Mouse (Mus musculus) liver, embryonic 11.5 days (tissue): ENCODE measurements around the gene Morn1. TPM values are rescaled to one million over a fixed set of nuclear protein-coding genes. Genes with fewer than 3 reads are reported as not detected.

Experiments used
- ATAC-seq: fragments of 200-750 bp; cut with Nextera tagmentation; replicated peaks from 2 replicates; pipeline ENCODE4 v1.8.0; 2017; ENCODE audit warnings: moderate number of reproducible peaks, mild to moderate bottlenecking, moderate TSS enrichment, moderate library complexity; ENCODE audit not compliant: low FRiP score
- DNase-seq: peaks from one replicate; pipeline ENCODE4 v3.0.0-alpha.2; 2017; ENCODE audit warnings: low spot score
- H3K27ac ChIP-seq: fragments of 300-500 bp; sonication (generic); 2 replicates; pipeline ENCODE4 v1.5.1; 2014; ENCODE audit warnings: mild to moderate bottlenecking, low read depth, low read length, control low read depth
- H3K27me3 ChIP-seq: fragments of 300-500 bp; sonication (generic); replicated peaks from 2 replicates; pipeline ENCODE4 v1.6.1; 2014; ENCODE audit warnings: low read length, mixed read lengths; ENCODE audit not compliant: control insufficient read depth, insufficient read depth
- H3K36me3 ChIP-seq: fragments of 300-500 bp; sonication (generic); 2 replicates; pipeline ENCODE4 v1.6.1; 2014; ENCODE audit warnings: mild to moderate bottlenecking, low read length, moderate library complexity, mixed read lengths; ENCODE audit not compliant: control insufficient read depth, insufficient read depth
- H3K4me1 ChIP-seq: fragments of 300-500 bp; sonication (generic); replicated peaks from 2 replicates; pipeline ENCODE4 v1.6.1; 2014; ENCODE audit warnings: low read length, mixed read lengths; ENCODE audit not compliant: control insufficient read depth, insufficient read depth
- H3K4me2 ChIP-seq: fragments of 300-500 bp; sonication (generic); 2 replicates; pipeline ENCODE4 v1.6.1; 2014; ENCODE audit warnings: mild to moderate bottlenecking, control low read depth, moderate library complexity
- H3K4me3 ChIP-seq: fragments of 300-500 bp; sonication (generic); 2 replicates; pipeline ENCODE4 v1.5.1; 2014; ENCODE audit warnings: low read depth, low read length, control low read depth
- H3K9ac ChIP-seq: fragments of 300-500 bp; sonication (generic); 2 replicates; pipeline ENCODE4 v1.6.1; 2014; ENCODE audit warnings: low read depth, low read length, control low read depth
- H3K9me3 ChIP-seq: fragments of 300-500 bp; sonication (generic); 2 replicates; pipeline ENCODE4 v1.6.1; 2016; ENCODE audit warnings: low read length, inconsistent platforms, mixed read lengths; ENCODE audit not compliant: control insufficient read depth
- WGBS: fragments of 180-500 bp; shearing (Covaris S2); extraction: QIAGEN DNeasy Blood & Tissue Kit; methylation state at CpG from one replicate; pipeline ENCODE4 v1.1.7; 2014; 5-methylcytosine and 5-hydroxymethylcytosine counted together
- polyA plus RNA-seq: library from polyadenylated mRNA; unstranded; fragments of >200 nt; fragmentation: Nextera tagmentation; extraction: Ambion mirVana; gene quantifications from 2 replicates; pipeline ENCODE4 v1.2.1, GENCODE M21; 2014

Morn1 gene
- polyA plus RNA-seq, 1 experiment from 2014 or later, result 3.5 TPM

- H3K4me3 ChIP-seq, result no peak overlapping the region
- no peaks in the 10 kb centered on the region for H3K36me3 ChIP-seq
- H3K4me2 ChIP-seq, result no peak overlapping the region
- DNase-seq (no peak), ATAC-seq (no peak)
- H3K27me3 ChIP-seq, result no peaks in the 10 kb centered on the region
- H3K9me3 ChIP-seq, result no peaks in the 10 kb centered on the region
- H3K4me1 ChIP-seq, result no peaks in the 10 kb centered on the region
- WGBS, result 80% methylated on average over 5 of the region's 5 CpGs
- H3K27ac ChIP-seq, result no peak overlapping the region
- H3K9ac ChIP-seq, result no peak overlapping the region
Measured at GRCm38 (mm10) chr4:155142836-155143235, 56.5 kb downstream of the Morn1 start.

GRCm38 (mm10) chr4:155143411-155143810, 57.0 kb downstream of the Morn1 start:
- Histone ChIP-seq H3K9ac (no peak overlapping the region), H3K9me3 (no peaks in the 10 kb centered on the region), H3K4me1 (no peaks in the 10 kb centered on the region; the same call in 1 of the 2 replicates), H3K36me3 (no peaks in the 10 kb centered on the region), H3K27ac (no peak overlapping the region; the same call in 1 of the 2 replicates), H3K27me3 (no peaks in the 10 kb centered on the region), H3K4me3 (no peak overlapping the region), H3K4me2 (no peak overlapping the region)
- 59% methylated on average over 2 of the region's 2 CpGs for WGBS
- no peak for DNase-seq
- no peak for ATAC-seq

DNA sequence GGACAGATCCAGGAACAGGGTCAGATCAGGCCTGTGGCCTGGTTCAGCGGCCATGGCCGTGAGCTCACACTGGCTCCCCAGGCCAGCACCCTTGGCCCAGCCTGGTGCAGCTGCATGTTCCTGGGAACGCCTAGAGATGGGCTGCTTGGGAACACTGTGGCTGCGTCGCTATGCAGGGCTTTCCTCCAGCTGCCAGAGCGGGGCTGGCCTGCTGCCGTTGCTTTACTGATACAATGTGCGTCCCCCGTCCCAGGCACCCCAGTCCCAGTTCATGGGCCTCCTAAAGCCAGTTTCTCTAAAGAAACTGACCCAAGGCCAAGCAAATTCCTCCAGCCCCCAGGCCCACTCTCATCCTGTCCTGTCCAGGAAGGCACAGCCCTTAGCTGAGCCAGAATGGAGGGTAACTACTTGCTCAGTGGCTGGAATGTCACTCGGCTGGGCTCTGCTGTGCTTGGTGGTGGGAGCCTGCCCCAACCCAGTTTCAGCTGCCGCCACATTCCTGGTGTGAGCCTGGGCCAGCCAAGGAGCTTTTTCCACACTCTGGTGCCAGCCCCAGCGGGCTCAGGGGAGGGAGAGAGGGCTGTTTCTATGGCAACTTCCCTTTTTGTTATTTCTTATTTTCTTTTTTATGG, 57.6 kb downstream of the Morn1 start:
- H3K4me3 ChIP-seq, result no peak overlapping the region
- no peaks in the 10 kb centered on the region for H3K9me3 ChIP-seq
- no peak for ATAC-seq
- H3K9ac ChIP-seq, result no peak overlapping the region
- no peak for DNase-seq
- H3K4me2 ChIP-seq, result no peak overlapping the region
- H3K4me1 ChIP-seq, result no peaks in the 10 kb centered on the region; the same call in 1 of the 2 replicates
- H3K27ac ChIP-seq, result peak overlapping the region; percentile 45; the same call in 1 of the 2 replicates
- no peaks in the 10 kb centered on the region for H3K27me3 ChIP-seq
- no peaks in the 10 kb centered on the region for H3K36me3 ChIP-seq
- 70% methylated on average over 12 of the region's 12 CpGs for WGBS

GRCm38 (mm10) chr4:155144548-155145180, 58.3 kb downstream of the Morn1 start:
- H3K4me2 ChIP-seq, result no peak overlapping the region
- 63% methylated on average over 4 of the region's 4 CpGs for whole genome bisulfite sequencing
- no peak for DNase-seq

GRCm38 (mm10) chr4:155146107-155146823, 59.9 kb downstream of the Morn1 start:
- Histone ChIP-seq H3K9ac (no peak overlapping the region), H3K9me3 (no peaks in the 10 kb centered on the region), H3K27ac (no peak overlapping the region), H3K4me3 (no peak overlapping the region), H3K4me2 (no peak overlapping the region), H3K36me3 (no peaks in the 10 kb centered on the region), H3K4me1 (peaks cover 13% of the 10 kb centered on the region), H3K27me3 (peaks cover 8% of the 10 kb centered on the region)
- DNase-seq, result no peak
- WGBS, result 55% methylated on average over 14 of the region's 14 CpGs
- ATAC-seq, result no peak

More at GRCm38 (mm10) chr4:155144548-155145180, 58.3 kb downstream of the Morn1 start:
- Histone ChIP-seq H3K27me3 (no peaks in the 10 kb centered on the region), H3K9ac (no peak overlapping the region), H3K36me3 (no peaks in the 10 kb centered on the region), H3K9me3 (no peaks in the 10 kb centered on the region), H3K4me1 (no peaks in the 10 kb centered on the region; the same call in 1 of the 2 replicates), H3K4me3 (no peak overlapping the region), H3K27ac (no peak overlapping the region)
- ATAC-seq, result no peak

- WGBS, result 53% methylated on average over 4 of the region's 4 CpGs
- H3K36me3 ChIP-seq, result no peaks in the 10 kb centered on the region
- DNase-seq, result no peak
- no peak for ATAC-seq
- H3K27me3 ChIP-seq, result peaks cover 9% of the 10 kb centered on the region
- no peak overlapping the region for H3K4me3 ChIP-seq
- no peak overlapping the region for H3K9ac ChIP-seq
- H3K27ac ChIP-seq, result no peak overlapping the region
- no peak overlapping the region for H3K4me2 ChIP-seq
- peaks cover 19% of the 10 kb centered on the region for H3K4me1 ChIP-seq
- H3K9me3 ChIP-seq, result no peaks in the 10 kb centered on the region
Measured at GRCm38 (mm10) chr4:155148453-155148852, 62.1 kb downstream of the Morn1 start.

DNA sequence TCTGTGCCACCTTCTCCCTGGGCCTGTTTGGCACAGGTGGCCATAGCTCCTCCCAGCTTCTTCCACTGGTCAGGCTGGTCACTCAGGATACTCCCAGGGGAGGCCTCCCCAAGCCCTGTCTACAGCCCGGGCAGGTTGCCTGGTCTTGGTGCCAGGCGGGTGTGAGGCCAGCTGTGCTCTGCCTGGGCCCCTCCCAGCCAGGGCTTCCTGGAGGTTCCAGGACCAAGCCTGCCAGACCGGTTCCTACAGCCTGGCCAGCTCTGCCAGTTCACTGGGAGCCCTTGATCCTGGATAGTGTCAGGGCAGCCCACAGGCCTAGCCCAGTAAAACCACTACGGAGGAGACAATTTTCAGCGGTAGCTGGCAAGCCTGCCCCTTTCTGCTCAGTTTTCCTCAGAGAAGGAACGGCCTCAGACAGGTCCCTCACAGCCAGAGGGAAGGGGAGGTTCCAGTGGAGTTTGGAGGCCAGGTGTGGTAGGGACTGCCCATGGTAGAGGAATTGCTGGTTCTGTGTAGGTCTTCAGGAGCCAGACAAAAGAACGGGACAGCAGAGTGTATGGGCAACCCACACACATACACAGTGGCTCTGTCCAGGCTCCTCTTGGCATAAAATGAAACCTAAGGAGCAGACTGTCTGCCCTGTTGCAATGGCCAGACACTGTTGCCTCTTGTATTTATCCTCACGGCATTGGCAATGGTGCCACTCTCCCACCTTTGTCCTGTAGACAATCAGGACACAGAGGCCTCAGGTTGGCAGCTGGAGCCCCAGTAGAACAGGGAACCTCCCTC, 62.7 kb downstream of the Morn1 start:
- no peak overlapping the region for H3K27ac ChIP-seq
- no peaks in the 10 kb centered on the region for H3K9me3 ChIP-seq
- peaks cover 9% of the 10 kb centered on the region for H3K27me3 ChIP-seq
- H3K9ac ChIP-seq, result no peak overlapping the region
- H3K4me3 ChIP-seq, result no peak overlapping the region
- H3K4me1 ChIP-seq, result peaks cover 19% of the 10 kb centered on the region
- no peak for DNase-seq
- no peak overlapping the region for H3K4me2 ChIP-seq
- ATAC-seq, result no peak
- 70% methylated on average over 8 of the region's 8 CpGs for WGBS
- H3K36me3 ChIP-seq, result no peaks in the 10 kb centered on the region

- H3K9ac ChIP-seq, result peak overlapping the region; percentile 65
- 71% methylated on average over 6 of the region's 6 CpGs for WGBS
- DNase-seq, result no peak
- H3K9me3 ChIP-seq, result no peaks in the 10 kb centered on the region
- H3K27me3 ChIP-seq, result peaks cover 9% of the 10 kb centered on the region
- peak overlapping the region; percentile 84 for H3K4me2 ChIP-seq
- no peak overlapping the region for H3K4me3 ChIP-seq
- H3K4me1 ChIP-seq, result peaks cover 20% of the 10 kb centered on the region
- no peak overlapping the region for H3K27ac ChIP-seq
- H3K36me3 ChIP-seq, result no peaks in the 10 kb centered on the region
- no peak for ATAC-seq
Measured at GRCm38 (mm10) chr4:155149941-155150275, 63.5 kb downstream of the Morn1 start.
